Mouse (Mus musculus) small intestine, adult 2 months (tissue): ENCODE measurements around the gene Fam71e2.

Source experiments
- CTCF ChIP-seq: fragments of 200-500 bp; IDR thresholded peaks from 2 replicates; pipeline ENCODE4 v1.5.1; 2012; ENCODE audit warnings: low read depth, mild to moderate bottlenecking, control low read depth, inconsistent platforms, low read length, moderate library complexity, mixed read lengths; ENCODE audit not compliant: insufficient replicate concordance, insufficient read length; ENCODE audit errors: extremely low read depth
- POLR2A ChIP-seq: fragments of 200-500 bp; IDR thresholded peaks from 2 replicates; pipeline ENCODE4 v1.6.1; 2012; ENCODE audit warnings: low read depth, mild to moderate bottlenecking, control low read depth, inconsistent platforms, low read length, moderate library complexity

DNA sequence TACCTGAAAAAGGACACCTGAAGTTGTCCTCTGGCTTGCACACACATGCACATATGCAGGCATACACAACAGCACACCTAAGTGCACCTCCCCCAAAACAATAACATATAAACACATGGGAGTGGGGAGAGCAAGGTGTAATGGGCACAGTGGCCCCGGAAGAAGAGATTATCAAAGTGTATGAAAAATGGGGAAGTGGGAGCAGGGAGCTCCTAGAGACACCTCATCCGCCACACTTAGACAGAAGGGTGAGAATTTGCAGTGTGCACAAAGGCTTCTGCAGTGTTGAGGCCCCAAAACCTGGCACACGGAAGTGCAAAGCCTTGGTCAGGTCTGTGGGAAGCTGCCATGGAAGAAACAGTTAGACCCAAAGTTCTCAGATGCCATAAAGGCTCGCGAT is 40.0 kb downstream of the Fam71e2 start:
- TF ChIP-seq CTCF, result no peak
- TF ChIP-seq POLR2A, result no peak
